ENCODE assay signal across 23 mouse cellular contexts in genomic region chr14:28170711-28171110, GRCm38 (mm10).
"Had no signal": no experiment of that assay in that cellular context is flagged by ENCODE, and none has a peak within 500 bp of the region (broad histone marks: within the 10 kb centered on the region; RNA-seq: fewer than 3 reads in every experiment).

No protein-coding gene starts in this region.

- H3K9ac ChIP-seq: forebrain, postnatal 0 days; heart, embryonic 13.5 days; heart, embryonic 15.5 days; hindbrain, embryonic 13.5 days; hindbrain, embryonic 15.5 days; intestine, embryonic 15.5 days; limb, embryonic 12.5 days; limb, embryonic 15.5 days; liver, embryonic 12.5 days had no signal

- DNase-seq: forebrain, postnatal 0 days; gastrocnemius, postnatal 14 days; gastrocnemius, postnatal 36 days; heart, adult 2 months; heart, postnatal 14 days; heart, postnatal 36 days; kidney, adult 11 months; kidney, adult 8-10 months; kidney, postnatal 14 days; kidney, postnatal 36 days; layer of hippocampus, adult 9-11 months; layer of hippocampus, postnatal 36 days; left cerebral cortex, postnatal 4 days had no signal

- H3K4me2 ChIP-seq: heart, embryonic 11.5 days; heart, embryonic 13.5 days; heart, embryonic 15.5 days; hindbrain, embryonic 13.5 days; hindbrain, embryonic 15.5 days; intestine, embryonic 15.5 days; limb, embryonic 12.5 days; limb, embryonic 15.5 days; liver, embryonic 12.5 days had no signal

- H3K27me3 ChIP-seq: heart, embryonic 13.5 days; heart, embryonic 15.5 days; hindbrain, embryonic 13.5 days; hindbrain, embryonic 15.5 days; intestine, embryonic 15.5 days; limb, embryonic 12.5 days; limb, embryonic 15.5 days; liver, embryonic 12.5 days had no signal

- ATAC-seq: forebrain, postnatal 0 days; hindbrain, postnatal 0 days; intestine, embryonic 15.5 days; liver, embryonic 12.5 days had no signal

- H3K4me1 ChIP-seq: intestine, embryonic 15.5 days; liver, embryonic 12.5 days had no signal

- H3K9me3 ChIP-seq: heart, embryonic 13.5 days; heart, embryonic 15.5 days; hindbrain, embryonic 13.5 days; hindbrain, embryonic 15.5 days; intestine, embryonic 15.5 days; limb, embryonic 12.5 days; limb, embryonic 15.5 days; liver, embryonic 12.5 days had no signal

- H3K27ac ChIP-seq: heart, adult 2 months; heart, embryonic 13.5 days; heart, embryonic 15.5 days; hindbrain, embryonic 13.5 days; hindbrain, embryonic 15.5 days; hindbrain, postnatal 0 days; intestine, embryonic 15.5 days; limb, embryonic 12.5 days; limb, embryonic 15.5 days; liver, embryonic 12.5 days had no signal

- H3K36me3 ChIP-seq: heart, embryonic 13.5 days; heart, embryonic 15.5 days; hindbrain, embryonic 15.5 days; intestine, embryonic 15.5 days; limb, embryonic 12.5 days; limb, embryonic 15.5 days; liver, embryonic 12.5 days had no signal

- H3K4me3 ChIP-seq: heart, adult 2 months; heart, embryonic 13.5 days; heart, embryonic 15.5 days; hindbrain, embryonic 13.5 days; hindbrain, embryonic 15.5 days; intestine, embryonic 15.5 days; limb, embryonic 12.5 days; limb, embryonic 15.5 days; liver, embryonic 12.5 days had no signal
